Mouse (Mus musculus) neural tube, embryonic 11.5 days (tissue): ENCODE data around the gene Adck1. TPM values are rescaled to one million over a fixed set of nuclear protein-coding genes. Genes with fewer than 3 reads are reported as not detected.
"Not testable (repeated sequence)": the region's sequence is repeated elsewhere in the genome, so short reads cannot be mapped to it uniquely, and the experiment has no call there.

ENCODE experiments used
- ATAC-seq: fragments of 200-750 bp; cut with Nextera tagmentation; 2 replicates; pipeline ENCODE4 v1.8.0; 2017; ENCODE audit warnings: moderate number of reproducible peaks, mild to moderate bottlenecking, moderate TSS enrichment, moderate library complexity; ENCODE audit not compliant: insufficient read depth, low FRiP score, low TSS enrichment
- DNase-seq: peaks from one replicate; pipeline ENCODE4 v3.0.0-alpha.2; 2015; ENCODE audit warnings: low spot score
- H3K27ac ChIP-seq: fragments of 300-500 bp; sonication (generic); 2 replicates; pipeline ENCODE4 v1.5.1; 2014; ENCODE audit warnings: low read depth, mild to moderate bottlenecking, low read length
- H3K27me3 ChIP-seq: fragments of 300-500 bp; sonication (generic); 2 replicates; pipeline ENCODE4 v1.6.1; 2014; ENCODE audit warnings: mild to moderate bottlenecking, low read length, mixed read lengths; ENCODE audit not compliant: control insufficient read depth, insufficient read depth
- H3K36me3 ChIP-seq: fragments of 300-500 bp; sonication (generic); 2 replicates; pipeline ENCODE4 v1.6.1; 2014; ENCODE audit warnings: mild to moderate bottlenecking, low read length, moderate library complexity, mixed read lengths; ENCODE audit not compliant: control insufficient read depth, insufficient read depth
- H3K4me1 ChIP-seq: fragments of 300-500 bp; sonication (generic); 2 replicates; pipeline ENCODE4 v1.6.1; 2014; ENCODE audit warnings: low read length, mixed read lengths; ENCODE audit not compliant: control insufficient read depth, insufficient read depth
- H3K4me2 ChIP-seq: fragments of 300-500 bp; sonication (generic); 2 replicates; pipeline ENCODE4 v1.6.1; 2014; ENCODE audit warnings: low read depth, mild to moderate bottlenecking, moderate library complexity
- H3K4me3 ChIP-seq: fragments of 300-500 bp; sonication (generic); 2 replicates; pipeline ENCODE4 v1.5.1; 2014; ENCODE audit warnings: low read depth, low read length
- H3K9ac ChIP-seq: fragments of 300-500 bp; sonication (generic); 2 replicates; pipeline ENCODE4 v1.6.1; 2014; ENCODE audit warnings: mild to moderate bottlenecking, low read length
- H3K9me3 ChIP-seq: fragments of 300-500 bp; sonication (generic); 2 replicates; pipeline ENCODE4 v1.6.1; 2016; ENCODE audit warnings: low read length; ENCODE audit not compliant: control insufficient read depth
- WGBS: fragments of 180-500 bp; shearing (Covaris S2); extraction: QIAGEN DNeasy Blood & Tissue Kit; methylation state at CpG from one replicate; pipeline ENCODE4 v1.1.7; 2014; 5-methylcytosine and 5-hydroxymethylcytosine counted together
- polyA plus RNA-seq: library from polyadenylated mRNA; unstranded; fragments of >200 nt; fragmentation: Nextera tagmentation; extraction: Ambion mirVana; gene quantifications from 2 replicates; pipeline ENCODE4 v1.2.1, GENCODE M21; 2014

Adck1 gene
- polyA plus RNA-seq, 1 experiment from 2014 or later, result 17.1 TPM

DNA sequence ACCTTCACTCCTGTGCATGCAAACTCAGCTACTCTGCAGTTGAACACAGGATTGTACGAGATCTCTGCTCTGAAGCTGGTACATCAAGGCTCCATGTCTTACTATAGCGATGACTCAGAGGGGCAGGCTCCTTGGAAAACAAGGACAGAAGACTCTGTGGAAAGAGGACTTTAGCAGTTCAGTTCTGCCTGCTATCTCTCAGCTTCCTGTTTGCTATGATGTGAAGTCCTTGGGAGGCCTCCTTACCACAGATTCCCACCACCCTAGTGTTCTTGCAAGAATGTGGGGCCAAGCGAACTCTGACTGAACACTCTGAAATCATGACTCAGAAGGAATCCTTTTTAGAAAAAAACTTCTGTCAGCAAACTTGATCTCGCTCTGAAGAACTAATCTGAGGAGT lies 8.3 kb downstream of the Adck1 start:
- Histone ChIP-seq H3K4me3 (no peak overlapping the region), H3K9ac (no peak overlapping the region), H3K27me3 (no peaks in the 10 kb centered on the region), H3K27ac (no peak overlapping the region), H3K4me2 (no peak overlapping the region), H3K9me3 (no peaks in the 10 kb centered on the region), H3K4me1 (no peaks in the 10 kb centered on the region), H3K36me3 (no peaks in the 10 kb centered on the region)
- WGBS, result 91% methylated on average over 4 of the region's 4 CpGs
- no peak for ATAC-seq
- DNase-seq, result no peak

DNA sequence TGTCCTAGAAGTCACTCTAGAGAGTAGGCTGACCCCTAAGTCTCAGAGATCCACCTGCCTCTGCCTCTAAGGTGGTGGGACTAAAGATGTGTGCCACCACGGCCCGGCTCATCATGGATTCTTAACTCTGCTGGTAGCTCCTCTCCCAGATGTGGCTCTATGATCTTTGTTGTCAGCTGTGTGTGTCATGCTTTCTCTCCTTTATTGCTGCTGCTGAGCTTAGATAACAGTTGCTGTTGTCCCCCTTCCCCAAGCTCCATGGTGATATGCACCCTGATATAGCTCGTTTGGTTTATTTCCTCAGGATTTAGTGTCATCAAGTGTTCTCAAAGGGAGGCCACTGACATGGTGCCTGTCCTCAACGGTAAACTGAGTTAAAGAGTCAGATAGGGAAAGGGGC lies 9.3 kb downstream of the Adck1 start:
- H3K9me3 ChIP-seq, H3K27ac ChIP-seq, H3K4me3 ChIP-seq, DNase-seq, H3K4me2 ChIP-seq, H3K27me3 ChIP-seq, H3K4me1 ChIP-seq, ATAC-seq, H3K36me3 ChIP-seq, H3K9ac ChIP-seq: not testable (repeated sequence)
- WGBS, result 75% methylated on average over 4 of the region's 4 CpGs

DNA sequence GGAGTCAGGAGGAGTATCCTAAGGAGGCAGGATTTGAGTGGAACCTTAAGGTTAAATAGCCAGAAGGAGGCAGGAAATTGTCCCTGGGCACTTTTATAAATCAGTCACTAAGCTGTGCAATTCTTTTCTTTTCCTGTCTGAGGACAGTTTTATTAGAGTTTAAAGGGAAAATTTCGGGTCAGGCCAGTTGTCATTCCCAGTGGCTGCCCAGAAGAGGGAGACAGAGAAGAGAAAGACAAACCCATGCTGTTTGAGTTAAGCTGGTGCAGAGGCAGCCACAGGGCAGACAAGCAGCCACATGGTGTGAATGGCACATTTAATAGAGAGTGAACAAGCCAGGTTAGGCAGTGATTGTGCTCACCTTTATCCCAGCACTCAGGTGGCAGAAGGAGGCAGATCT lies 10.0 kb downstream of the Adck1 start:
- WGBS, result 0% methylated on average over 1 of the region's 1 CpGs
- H3K4me2 ChIP-seq, ATAC-seq, H3K9me3 ChIP-seq, H3K9ac ChIP-seq, H3K36me3 ChIP-seq, H3K27me3 ChIP-seq, H3K27ac ChIP-seq, H3K4me3 ChIP-seq, DNase-seq, H3K4me1 ChIP-seq: not testable (repeated sequence)

DNA sequence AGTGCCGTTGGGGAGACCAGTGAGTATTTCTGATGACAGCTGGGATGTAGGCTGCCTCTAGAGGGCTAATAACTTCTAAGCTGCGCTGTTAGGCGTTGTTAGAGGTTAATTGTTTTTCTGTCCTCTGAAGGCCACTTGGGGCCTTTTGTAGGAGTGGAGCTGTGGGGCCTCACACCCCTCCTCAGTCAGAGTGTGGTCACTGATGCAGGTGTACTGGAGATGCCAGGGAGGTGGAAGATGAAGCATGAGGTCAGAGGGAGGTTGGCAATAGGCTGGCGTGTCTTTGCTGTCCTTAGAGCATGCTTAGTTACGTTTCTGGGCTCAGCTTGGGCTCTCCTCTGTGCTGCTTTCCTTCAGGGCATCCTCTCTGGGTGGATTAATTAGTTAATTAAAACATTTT lies 11.7 kb downstream of the Adck1 start:
- Histone ChIP-seq H3K27ac (no peak overlapping the region), H3K36me3 (no peaks in the 10 kb centered on the region), H3K4me3 (no peak overlapping the region), H3K4me2 (no peak overlapping the region), H3K27me3 (no peaks in the 10 kb centered on the region), H3K9ac (no peak overlapping the region), H3K4me1 (no peaks in the 10 kb centered on the region), H3K9me3 (no peaks in the 10 kb centered on the region)
- no peak for ATAC-seq
- no peak for DNase-seq
- WGBS, result 69% methylated on average over 5 of the region's 5 CpGs

DNA sequence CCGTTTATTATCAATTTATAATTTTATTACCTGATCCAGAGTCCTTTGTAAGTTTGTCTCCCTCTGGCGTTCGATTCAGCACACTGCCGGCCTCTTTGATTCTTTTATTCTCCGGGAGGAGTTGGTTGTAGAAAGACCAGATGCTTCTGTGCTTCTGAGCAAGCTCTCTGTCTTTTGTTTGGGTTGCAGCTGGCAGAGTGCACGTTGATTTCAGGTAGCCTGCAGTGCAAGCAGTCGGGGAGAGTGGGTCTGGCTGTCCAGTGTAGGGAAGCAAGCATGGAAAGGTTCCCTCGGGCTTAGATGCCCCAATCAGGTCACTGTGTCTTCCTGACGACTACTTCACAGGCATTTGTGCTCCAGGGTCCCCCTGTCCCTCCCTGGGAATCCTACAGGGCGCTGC lies 16.5 kb downstream of the Adck1 start:
- no peaks in the 10 kb centered on the region for H3K9me3 ChIP-seq
- ATAC-seq (no peak), DNase-seq (peak; percentile 35)
- no peak overlapping the region for H3K4me2 ChIP-seq
- no peaks in the 10 kb centered on the region for H3K27me3 ChIP-seq
- no peaks in the 10 kb centered on the region for H3K4me1 ChIP-seq
- 39% methylated on average over 10 of the region's 10 CpGs for WGBS
- no peak overlapping the region for H3K9ac ChIP-seq
- no peaks in the 10 kb centered on the region for H3K36me3 ChIP-seq
- no peak overlapping the region for H3K4me3 ChIP-seq
- H3K27ac ChIP-seq, result no peak overlapping the region

DNA sequence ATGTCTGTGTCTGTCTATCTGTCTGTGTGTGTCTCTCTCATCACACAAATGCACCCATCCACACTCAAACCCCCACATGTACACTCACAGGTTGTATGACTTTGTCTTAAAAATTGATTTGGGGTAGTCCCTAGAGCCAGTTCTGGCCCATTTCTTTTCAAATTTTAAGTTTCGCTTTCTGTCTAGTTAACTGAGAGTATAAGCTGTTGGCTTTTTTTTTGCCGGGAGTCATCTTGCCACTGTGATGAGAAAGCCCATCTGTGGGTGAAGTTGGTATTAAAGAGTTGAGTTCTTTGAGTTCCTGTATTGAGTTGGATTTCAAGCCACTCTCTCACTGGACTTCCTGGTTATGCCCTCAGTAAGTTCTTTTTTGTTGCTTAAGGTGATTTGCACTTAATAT lies 17.9 kb downstream of the Adck1 start:
- no peak for ATAC-seq
- H3K9ac ChIP-seq, result no peak overlapping the region
- DNase-seq, result no peak
- no peaks in the 10 kb centered on the region for H3K9me3 ChIP-seq
- H3K27me3 ChIP-seq, result no peaks in the 10 kb centered on the region
- no peak overlapping the region for H3K4me3 ChIP-seq
- no peak overlapping the region for H3K4me2 ChIP-seq
- no peaks in the 10 kb centered on the region for H3K36me3 ChIP-seq
- 94% methylated on average over 2 of the region's 2 CpGs for WGBS
- H3K4me1 ChIP-seq, result no peaks in the 10 kb centered on the region
- H3K27ac ChIP-seq, result no peak overlapping the region

DNA sequence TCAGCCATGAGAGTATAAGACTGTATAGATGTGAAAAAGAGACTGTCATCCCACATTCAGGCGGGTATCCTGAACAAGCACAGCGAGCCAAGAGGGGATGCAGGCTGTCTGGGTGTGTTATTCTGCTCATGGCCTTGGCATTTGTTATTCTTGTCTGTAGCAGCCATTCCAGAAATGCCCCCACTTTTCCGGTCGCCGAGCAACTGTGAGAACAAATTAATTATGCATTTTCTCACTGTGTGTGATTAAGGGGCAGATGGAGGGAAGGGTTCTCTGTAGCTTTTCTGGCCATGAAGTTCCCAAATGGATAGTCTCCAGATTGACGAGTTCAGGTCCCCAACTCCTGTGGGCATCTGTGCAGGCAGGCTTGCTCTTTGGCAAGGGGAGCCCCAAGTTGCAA lies 28.5 kb downstream of the Adck1 start:
- no peak overlapping the region for H3K27ac ChIP-seq
- H3K9me3 ChIP-seq, result no peaks in the 10 kb centered on the region
- 79% methylated on average over 6 of the region's 6 CpGs for WGBS
- no peak overlapping the region for H3K4me3 ChIP-seq
- no peaks in the 10 kb centered on the region for H3K4me1 ChIP-seq
- no peak overlapping the region for H3K4me2 ChIP-seq
- DNase-seq (no peak), ATAC-seq (no peak)
- H3K36me3 ChIP-seq, result no peaks in the 10 kb centered on the region
- no peak overlapping the region for H3K9ac ChIP-seq
- H3K27me3 ChIP-seq, result no peaks in the 10 kb centered on the region

DNA sequence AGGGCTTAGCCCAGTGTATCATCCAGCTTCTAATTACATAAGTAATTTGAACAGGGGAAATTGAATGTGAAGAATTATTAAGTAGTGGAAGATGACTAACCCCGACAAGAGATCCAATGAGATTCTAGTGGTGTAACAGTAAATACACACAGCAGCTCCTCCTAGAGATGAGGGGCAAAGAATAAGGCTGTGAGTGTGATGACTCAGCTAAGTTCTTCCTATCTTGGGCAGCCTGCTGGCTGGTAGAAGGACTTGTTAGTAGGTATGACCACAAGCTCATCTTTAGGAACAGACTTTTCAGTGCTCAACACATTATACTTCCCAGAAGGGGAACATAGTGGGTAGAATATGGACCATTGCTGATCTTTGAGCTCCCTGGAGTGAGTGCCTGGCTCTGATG lies 38.3 kb downstream of the Adck1 start:
- ATAC-seq (no peak), DNase-seq (no peak)
- Histone ChIP-seq H3K9ac (no peak overlapping the region), H3K27me3 (no peaks in the 10 kb centered on the region), H3K4me1 (no peaks in the 10 kb centered on the region), H3K4me3 (no peak overlapping the region), H3K36me3 (no peaks in the 10 kb centered on the region), H3K4me2 (no peak overlapping the region), H3K9me3 (no peaks in the 10 kb centered on the region), H3K27ac (no peak overlapping the region)
- 93% methylated on average over 1 of the region's 1 CpGs for WGBS

DNA sequence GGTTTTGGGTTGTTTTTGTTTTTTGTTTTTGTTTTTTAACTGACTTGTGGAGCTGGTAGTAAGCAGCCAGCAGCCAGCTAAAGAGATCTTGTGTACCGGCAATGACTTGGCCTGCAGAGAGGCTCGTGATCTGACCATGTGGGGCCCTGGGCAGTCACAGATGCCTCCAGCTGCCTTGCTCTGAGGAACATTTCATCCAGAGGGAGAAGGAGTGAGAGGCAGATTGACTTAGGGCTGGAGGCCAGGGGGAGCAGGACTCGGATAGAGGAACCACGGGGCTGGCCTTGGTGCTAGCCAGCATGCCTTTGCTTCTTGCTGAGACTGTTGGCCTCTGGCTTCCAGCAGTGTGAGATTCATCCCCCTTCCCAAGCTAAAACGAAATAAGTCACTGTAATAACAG lies 43.2 kb downstream of the Adck1 start:
- Histone ChIP-seq H3K36me3 (no peaks in the 10 kb centered on the region), H3K27ac (no peak overlapping the region), H3K4me3 (no peak overlapping the region), H3K27me3 (no peaks in the 10 kb centered on the region), H3K9ac (no peak overlapping the region), H3K9me3 (no peaks in the 10 kb centered on the region), H3K4me2 (no peak overlapping the region), H3K4me1 (0 out of 2 replicates have a peak, but pooled peaks cover 2% of the 10 kb centered on the region)
- ATAC-seq, result no peak
- no peak for DNase-seq
- 60% methylated on average over 5 of the region's 5 CpGs for WGBS
